Mouse (Mus musculus): ENCODE measurements around the gene Avpi1. TPM values are rescaled to one million over a fixed set of nuclear protein-coding genes. Genes with fewer than 3 reads are reported as not detected.

Avpi1 gene
- 5.3 TPM for polyA plus RNA-seq (2017; shearing (Covaris generic))

DNA sequence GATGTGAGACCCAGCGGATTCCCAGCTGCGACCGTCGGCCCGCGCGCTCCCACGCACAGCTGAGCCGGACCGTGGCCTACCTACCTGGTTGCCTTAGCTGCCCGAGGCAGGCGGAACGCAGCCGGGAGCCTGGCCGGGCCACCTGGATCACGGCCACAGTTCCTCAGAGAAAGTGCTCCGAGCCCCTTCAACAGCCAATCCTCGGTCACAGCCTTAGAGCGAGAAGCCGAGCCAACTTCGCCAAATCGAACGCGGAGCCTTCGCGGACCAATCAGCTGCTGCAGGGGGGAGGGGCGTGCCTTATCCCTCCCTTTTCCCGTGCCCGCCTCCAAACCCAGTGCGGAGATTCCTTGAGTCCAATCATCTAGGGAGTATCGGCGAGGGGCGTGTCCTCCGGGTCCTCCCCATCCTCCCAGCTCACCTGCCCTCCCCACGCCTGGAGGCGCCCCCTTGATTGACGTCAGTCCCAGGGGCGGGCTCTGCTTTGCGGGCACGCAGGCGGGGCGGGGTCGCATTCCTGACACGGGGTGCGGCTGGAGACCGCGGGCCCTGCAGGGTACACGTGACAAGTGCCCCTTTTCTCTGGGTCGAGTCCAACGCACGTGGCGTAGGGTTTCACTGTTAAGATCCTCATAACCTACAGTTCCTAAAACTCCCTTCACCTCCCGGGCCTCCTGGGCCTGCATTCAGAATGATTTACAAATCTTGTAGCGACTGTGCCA is at the start of gene Avpi1:
TSS of gene Avpi1 (minus strand) at position 273 of the 722 bp plus-strand sequence.

GRCm38 (mm10) chr19:42163764-42164163 is 34.9 kb upstream of the Avpi1 start, which contains the start of gene Zfyve27:
Gene Zfyve27, plus strand, starts transcription at chr19:42163951.

GRCm38 (mm10) chr19:42147170-42147768 is 18.4 kb upstream of the Avpi1 start, which contains the start of gene Marveld1:
Gene Marveld1, plus strand, starts transcription at chr19:42147400.

GRCm38 (mm10) chr19:42089748-42090595 is 38.9 kb downstream of the Avpi1 start, which contains the start of gene Pi4k2a:
Gene Pi4k2a, plus strand, starts transcription at chr19:42090470.

DNA sequence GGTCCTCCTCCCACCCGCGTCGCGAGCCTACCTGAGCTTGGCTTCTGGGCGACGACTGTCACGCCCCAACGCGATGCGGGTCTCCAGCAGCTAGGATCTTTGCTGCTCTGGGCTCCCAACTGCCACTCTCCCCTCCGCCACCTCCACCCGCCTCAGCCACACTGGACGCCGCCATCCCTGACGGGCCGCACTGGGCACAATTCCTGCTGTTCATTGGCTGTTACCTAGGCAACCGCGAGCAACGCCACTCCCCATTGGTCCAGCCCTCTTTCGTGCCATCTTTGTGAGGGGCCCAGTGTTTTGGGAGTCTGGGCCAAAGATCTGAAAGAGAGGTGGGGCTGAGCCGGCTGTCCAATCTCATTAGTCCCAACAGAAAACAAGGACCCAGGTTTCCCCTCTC is 42.7 kb downstream of the Avpi1 start, which contains the start of gene Morn4:
TSS of gene Morn4 (minus strand) at position 192 of the 400 bp plus-strand sequence.

Other genes starting within 250 kb of the Avpi1 start
- 20.9 TPM for gene Rrp12, start 232.9 kb downstream of the Avpi1 start, polyA plus RNA-seq (2017; shearing (Covaris generic))
- 114 TPM for gene Pgam1, start 217.1 kb downstream of the Avpi1 start, polyA plus RNA-seq (2017; shearing (Covaris generic))
- 80.7 TPM for gene Exosc1, start 195.6 kb downstream of the Avpi1 start, polyA plus RNA-seq (2017; shearing (Covaris generic))
- gene Zdhhc16, start 195.6 kb downstream of the Avpi1 start, polyA plus RNA-seq (2017; shearing (Covaris generic)), result 68.7 TPM
- 68.6 TPM for gene Mms19, start 147.9 kb downstream of the Avpi1 start, polyA plus RNA-seq (2017; shearing (Covaris generic))
- 8.2 TPM for gene Ubtd1, start 147.3 kb downstream of the Avpi1 start, polyA plus RNA-seq (2017; shearing (Covaris generic))
- gene Ankrd2, start 93.1 kb downstream of the Avpi1 start, polyA plus RNA-seq (2017; shearing (Covaris generic)), result not detected
- gene Hoga1, start 83.4 kb downstream of the Avpi1 start, polyA plus RNA-seq (2017; shearing (Covaris generic)), result not detected
- gene 4933411K16Rik, start 76.8 kb downstream of the Avpi1 start, polyA plus RNA-seq (2017; shearing (Covaris generic)), result not detected
- 0.26 TPM for gene Morn4, start 42.7 kb downstream of the Avpi1 start, polyA plus RNA-seq (2017; shearing (Covaris generic))
- gene Pi4k2a, start 38.6 kb downstream of the Avpi1 start, polyA plus RNA-seq (2017; shearing (Covaris generic)), result 43.0 TPM
- 41.6 TPM for gene Marveld1, start 18.3 kb upstream of the Avpi1 start, polyA plus RNA-seq (2017; shearing (Covaris generic))
- gene Zfyve27, start 34.9 kb upstream of the Avpi1 start, polyA plus RNA-seq (2017; shearing (Covaris generic)), result 61.9 TPM
- not detected for gene Sfrp5, start 73.2 kb upstream of the Avpi1 start, polyA plus RNA-seq (2017; shearing (Covaris generic))
- not detected for gene Golga7b, start 118.5 kb upstream of the Avpi1 start, polyA plus RNA-seq (2017; shearing (Covaris generic))